Mouse (Mus musculus) kidney, adult 2 months (tissue): Measurements from ENCODE around the gene Rhbdf1. TPM values are rescaled to one million over a fixed set of nuclear protein-coding genes. Genes with fewer than 3 reads are reported as not detected.

ENCODE experiments used
- DNase-seq: peaks from one replicate; pipeline ENCODE4 v3.0.0; 2021
- H3K27ac ChIP-seq: fragments of 200-500 bp; 2 replicates; pipeline ENCODE4 v1.5.1; 2012; ENCODE audit warnings: low read depth, low read length, control low read depth, inconsistent platforms; ENCODE audit not compliant: insufficient read depth
- H3K27me3 ChIP-seq: fragments of 200-500 bp; replicated peaks from 2 replicates; pipeline ENCODE4 v1.6.1; 2012; ENCODE audit warnings: mild to moderate bottlenecking, moderate library complexity, low read length, inconsistent platforms; ENCODE audit not compliant: control insufficient read depth, insufficient read depth
- H3K36me3 ChIP-seq: fragments of 200-500 bp; 2 replicates; pipeline ENCODE4 v1.6.1; 2012; ENCODE audit warnings: mild to moderate bottlenecking, moderate library complexity, low read length, inconsistent platforms; ENCODE audit not compliant: control insufficient read depth, insufficient read depth
- H3K4me1 ChIP-seq: fragments of 200-500 bp; 2 replicates; pipeline ENCODE4 v1.6.1; 2011; ENCODE audit warnings: low read length; ENCODE audit not compliant: control insufficient read depth, insufficient read depth
- H3K4me3 ChIP-seq: fragments of 200-500 bp; 2 replicates; pipeline ENCODE4 v1.5.1; 2011; ENCODE audit warnings: mild to moderate bottlenecking, low read depth, low read length, control low read depth; ENCODE audit not compliant: insufficient read depth
- CTCF ChIP-seq: fragments of 200-500 bp; conservative IDR thresholded peaks from 2 replicates; pipeline ENCODE4 v1.5.1; 2011; ENCODE audit warnings: low read depth, mild to moderate bottlenecking, control low read depth, low read length, moderate library complexity, mixed read lengths; ENCODE audit not compliant: insufficient read depth, insufficient read length
- POLR2A ChIP-seq: fragments of 200-500 bp; IDR thresholded peaks from one replicate; pipeline ENCODE4 v1.6.1; 2011; ENCODE audit warnings: low read depth, low read length, control low read depth
- WGBS: fragments of 180-500 bp; shearing (Covaris S2); methylation state at CpG from one replicate; pipeline ENCODE4 v1.1.7; 2018; 5-methylcytosine and 5-hydroxymethylcytosine counted together
- polyA plus RNA-seq: library from polyadenylated mRNA; depleted of rRNA; stranded (reverse); fragments of >200 nt; gene quantifications from 2 replicates; pipeline ENCODE4 v1.2.3, GENCODE M21; 2012

Gene Rhbdf1
- polyA plus RNA-seq, 1 experiment: 81.7 TPM

DNA sequence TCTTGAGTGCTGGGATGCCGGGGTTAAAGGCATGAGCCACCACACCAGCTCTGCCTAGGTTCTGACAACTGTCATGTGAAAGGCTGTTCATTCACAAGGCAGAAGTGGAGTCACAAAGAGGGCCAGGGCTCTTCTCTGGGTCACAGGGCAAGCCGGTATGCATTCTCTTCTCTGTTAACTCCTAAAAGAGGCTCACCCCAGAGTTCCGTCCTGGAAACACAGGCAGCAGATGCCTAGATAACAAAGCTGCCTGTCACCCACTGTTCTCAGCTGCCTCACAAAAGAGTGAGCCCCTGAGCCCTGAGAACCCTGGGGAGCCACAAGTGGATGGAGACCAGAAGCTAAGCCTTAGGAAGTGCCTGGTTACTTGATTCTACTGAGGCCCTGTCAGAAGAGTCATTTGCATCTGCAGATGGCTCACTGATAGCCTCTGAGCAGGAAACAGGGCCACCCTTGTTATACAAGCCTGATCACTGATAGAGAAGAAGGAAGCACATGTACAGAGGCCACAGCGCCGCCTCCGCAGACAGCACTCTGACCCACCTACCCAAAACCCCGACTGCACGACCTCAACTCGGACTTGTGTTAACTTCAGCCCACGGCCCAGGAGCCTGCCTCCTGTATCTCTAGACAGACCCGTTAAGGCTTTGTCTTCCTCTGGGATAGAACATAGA lies 26.1 kb downstream of the Rhbdf1 start:
- Histone ChIP-seq H3K4me1 (no peaks in the 10 kb centered on the region), H3K36me3 (no peaks in the 10 kb centered on the region), H3K27me3 (no peaks in the 10 kb centered on the region), H3K4me3 (no peak overlapping the region), H3K27ac (no peak overlapping the region)
- no peak for DNase-seq
- no peak for TF ChIP-seq CTCF
- no peak for TF ChIP-seq POLR2A
- 58% methylated on average over 11 of the region's 11 CpGs for WGBS

DNA sequence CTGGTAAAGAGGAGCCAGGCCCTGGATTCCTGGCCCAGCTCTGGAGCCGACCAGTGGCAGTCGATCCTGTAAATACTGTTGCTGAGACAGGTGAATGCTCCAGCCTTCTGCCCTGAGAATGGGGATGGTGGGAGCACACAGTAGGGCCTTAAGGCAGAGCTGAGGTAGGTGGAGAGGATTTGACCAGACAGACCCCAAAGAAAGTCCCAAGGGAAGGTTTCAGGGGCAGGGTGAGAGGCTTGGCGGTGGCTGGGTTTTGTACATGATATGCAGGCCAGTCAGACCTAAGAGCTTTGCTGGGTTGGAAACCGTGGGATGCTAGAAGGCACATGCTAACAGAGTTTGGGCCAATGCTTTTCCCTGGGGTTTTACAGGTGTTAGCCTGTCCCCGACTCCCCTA lies 27.5 kb downstream of the Rhbdf1 start:
- H3K27me3 ChIP-seq: no peaks in the 10 kb centered on the region
- DNase-seq: no peak
- no peak overlapping the region for H3K4me3 ChIP-seq
- no peak overlapping the region for H3K27ac ChIP-seq
- WGBS: 89% methylated on average over 5 of the region's 5 CpGs
- TF ChIP-seq CTCF (no peak), POLR2A (no peak)
- H3K4me1 ChIP-seq: no peaks in the 10 kb centered on the region
- H3K36me3 ChIP-seq: no peaks in the 10 kb centered on the region

DNA sequence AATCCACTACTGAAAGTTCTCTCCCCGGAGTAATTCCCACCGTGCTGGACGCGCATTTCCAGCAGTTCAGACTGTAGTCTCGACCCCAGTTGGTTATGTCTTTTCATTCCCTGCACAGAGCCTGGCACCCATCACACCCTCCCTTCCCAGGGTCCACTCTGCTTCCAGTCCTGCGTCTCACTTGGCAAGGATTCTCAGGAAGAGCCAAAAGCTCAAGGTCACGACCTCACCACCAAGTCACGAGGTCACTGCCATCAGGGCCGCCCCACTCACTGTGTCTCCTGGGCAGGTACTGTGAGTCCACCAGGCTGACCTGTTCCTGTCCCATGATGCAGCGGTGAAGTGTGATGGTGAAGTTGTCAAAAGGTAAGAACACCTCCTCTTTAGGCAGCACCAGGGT lies 28.0 kb downstream of the Rhbdf1 start:
- no peaks in the 10 kb centered on the region for H3K4me1 ChIP-seq
- TF ChIP-seq CTCF: no peak
- WGBS: 73% methylated on average over 10 of the region's 10 CpGs
- no peak overlapping the region for H3K27ac ChIP-seq
- H3K36me3 ChIP-seq: no peaks in the 10 kb centered on the region
- no peaks in the 10 kb centered on the region for H3K27me3 ChIP-seq
- H3K4me3 ChIP-seq: no peak overlapping the region
- DNase-seq: no peak

DNA sequence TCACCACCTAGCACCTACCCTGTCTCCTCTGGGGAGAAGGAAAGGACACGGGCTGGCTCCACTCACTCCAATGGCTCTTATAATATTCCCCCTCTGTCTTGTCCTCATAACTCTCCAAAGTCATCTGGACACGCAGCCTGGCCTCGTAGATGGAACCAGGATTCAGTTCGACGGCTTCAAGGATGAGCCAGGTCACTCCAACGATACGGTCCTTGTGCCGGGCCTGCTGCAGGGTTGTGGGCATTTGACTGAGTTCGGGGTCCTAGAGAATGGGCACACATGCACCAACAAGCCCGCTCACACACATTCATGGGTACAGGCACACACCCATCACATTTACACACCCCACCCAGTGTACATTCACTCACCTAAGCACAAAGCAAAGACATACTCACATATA lies 28.9 kb downstream of the Rhbdf1 start:
- no peaks in the 10 kb centered on the region for H3K36me3 ChIP-seq
- TF ChIP-seq POLR2A (no peak), CTCF (no peak)

DNA sequence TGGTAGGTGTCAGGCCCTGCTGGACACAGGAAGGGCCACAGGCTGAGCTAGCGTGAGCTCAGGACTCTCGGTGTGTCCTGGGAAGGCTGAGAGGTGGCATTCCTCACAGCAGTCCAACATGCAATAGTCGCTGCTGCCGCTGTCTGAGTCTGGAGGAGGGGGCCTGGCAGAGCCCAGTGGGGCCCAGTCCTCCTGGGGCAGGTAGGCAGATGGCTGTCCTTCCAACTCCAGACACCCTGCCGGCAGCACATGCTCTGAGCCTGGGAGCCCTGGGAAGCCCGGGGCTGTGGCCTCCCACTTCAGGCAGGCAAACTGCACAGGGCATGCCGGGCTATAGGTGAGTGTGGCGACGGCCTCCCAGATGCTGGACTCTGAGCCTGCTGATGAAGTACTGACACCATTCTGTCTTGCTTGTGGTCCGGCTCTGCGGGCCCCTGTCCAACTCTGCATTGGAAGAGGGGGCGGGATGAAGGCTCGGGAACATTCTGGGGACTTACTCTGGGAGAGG lies 31.4 kb downstream of the Rhbdf1 start:
- TF ChIP-seq POLR2A (no peak), CTCF (no peak)
- WGBS: 73% methylated on average over 13 of the region's 13 CpGs
- DNase-seq: no peak
- Histone ChIP-seq H3K4me1 (no peaks in the 10 kb centered on the region), H3K27ac (no peak overlapping the region), H3K27me3 (no peaks in the 10 kb centered on the region), H3K4me3 (no peak overlapping the region), H3K36me3 (no peaks in the 10 kb centered on the region)

More for the DNA sequence above, 28.9 kb downstream of the Rhbdf1 start:
- no peak for DNase-seq
- Histone ChIP-seq H3K4me1 (no peaks in the 10 kb centered on the region), H3K27ac (no peak overlapping the region), H3K4me3 (no peak overlapping the region), H3K27me3 (no peaks in the 10 kb centered on the region)
- 75% methylated on average over 10 of the region's 10 CpGs for WGBS

DNA sequence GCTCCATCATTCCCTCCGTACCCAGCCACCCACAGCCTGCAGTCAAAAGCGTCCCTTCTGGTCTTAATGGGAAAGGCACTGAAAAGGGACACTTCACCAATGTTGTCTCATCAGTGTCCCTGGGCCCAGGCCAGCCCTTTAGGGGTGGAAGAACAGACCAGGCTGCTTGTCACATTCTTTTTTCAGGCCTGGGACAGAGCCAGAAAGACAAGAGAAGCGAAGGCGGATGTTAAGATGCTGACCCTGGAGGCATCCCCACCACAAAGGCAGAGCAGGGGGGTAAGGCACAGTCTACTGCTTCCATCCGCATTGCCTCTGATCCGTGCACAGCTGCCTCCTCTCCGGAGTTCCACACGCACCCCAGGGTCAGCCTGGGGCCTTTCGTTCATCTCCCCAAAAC lies 32.0 kb downstream of the Rhbdf1 start:
- TF ChIP-seq CTCF (no peak), POLR2A (no peak)
- 80% methylated on average over 9 of the region's 9 CpGs for WGBS
- no peak overlapping the region for H3K4me3 ChIP-seq

DNA sequence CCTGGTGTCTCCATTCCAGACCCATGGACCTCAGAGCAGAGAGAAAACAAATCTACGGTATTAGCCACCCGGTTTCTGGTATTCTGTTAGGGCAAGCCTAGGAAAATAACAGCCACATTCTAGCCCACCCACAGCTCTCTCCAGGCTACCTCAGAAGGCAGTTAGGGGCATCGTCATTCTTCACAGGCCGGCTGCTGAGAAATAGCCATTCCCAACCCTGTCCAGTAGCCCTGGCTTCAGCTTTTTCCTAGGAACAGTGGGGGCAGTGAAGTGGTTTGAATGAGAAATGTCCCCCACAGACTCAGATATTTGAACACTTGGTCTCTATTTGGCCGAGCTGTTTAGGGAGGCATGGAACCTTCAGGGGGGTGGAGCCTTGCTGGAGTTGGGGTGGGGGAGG lies 32.7 kb downstream of the Rhbdf1 start:
- 72% methylated on average over 5 of the region's 5 CpGs for WGBS
- Histone ChIP-seq H3K27me3 (no peaks in the 10 kb centered on the region), H3K36me3 (no peaks in the 10 kb centered on the region), H3K27ac (no peak overlapping the region), H3K4me1 (no peaks in the 10 kb centered on the region), H3K4me3 (no peak overlapping the region)
- TF ChIP-seq CTCF (no peak), POLR2A (no peak)
- no peak for DNase-seq

More for the DNA sequence above, 32.0 kb downstream of the Rhbdf1 start:
- Histone ChIP-seq H3K27me3 (no peaks in the 10 kb centered on the region), H3K4me1 (no peaks in the 10 kb centered on the region), H3K27ac (no peak overlapping the region), H3K36me3 (no peaks in the 10 kb centered on the region)
- peak; percentile 26 for DNase-seq
